8 mouse cellular contexts compared by ENCODE assay signal in the genomic region with DNA sequence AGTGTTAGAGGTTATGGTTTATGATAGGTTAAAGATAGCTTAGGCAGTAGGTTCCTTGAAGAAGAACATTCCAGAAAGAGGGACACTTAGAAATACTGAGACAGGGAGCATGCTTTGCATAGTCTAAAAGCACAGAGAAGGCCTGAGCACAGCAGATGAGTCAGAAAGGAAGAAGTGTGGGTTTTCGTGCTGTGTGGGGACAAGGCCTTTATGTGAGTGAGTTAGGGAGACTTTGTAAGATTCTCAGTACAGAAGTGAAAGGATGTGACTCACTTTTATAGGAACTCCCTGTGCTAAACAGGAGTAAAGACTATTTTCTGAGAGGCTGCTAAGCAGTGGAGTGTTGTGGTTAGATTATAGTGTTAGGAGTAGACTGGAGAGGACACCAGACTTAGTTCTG. TPM values are rescaled to one million over a fixed set of nuclear protein-coding genes. Genes with fewer than 3 reads are reported as not detected.
DNase-seq lines count a peak whose midpoint lies in the region; ATAC-seq and TF ChIP-seq lines count a peak whose summit lies in the region.

No protein-coding gene starts in this region.

- TF ChIP-seq CTCF in Patski (IDR thresholded peaks at IDR 0.05): no peak

- ATAC-seq in kidney, embryonic 14.5 days (ENCODE audit: low FRiP score, low TSS enrichment): no peak
- peak; percentile 81 for ATAC-seq in Patski
- ATAC-seq in limb, embryonic 11.5 days (ENCODE audit: insufficient number of reproducible peaks, low FRiP score, low TSS enrichment, low read depth): no peak

- CTCF ChIA-PET in Patski (lab: Charles Lee): interaction anchor here (1.4 kb wide), 1 partner anchor 21 kb away, joined by 3 read pairs; no protein-coding TSS in a partner anchor

- H3K9ac ChIP-seq in kidney, embryonic 14.5 days (ENCODE audit: low read depth, low read length): no peak overlapping the region; the same call in 1 of the 2 replicates
- H3K9ac ChIP-seq in limb, embryonic 11.5 days (ENCODE audit: low read length): no peak overlapping the region

- peak overlapping the region; percentile 83; the same call in 1 of the 2 replicates for H3K4me3 ChIP-seq in kidney, embryonic 14.5 days (ENCODE audit: low read length)
- H3K4me3 ChIP-seq in limb, embryonic 11.5 days (ENCODE audit: low read depth, low read length): peak overlapping the region; percentile 78; the same call in 1 of the 2 replicates

- H3K27me3 ChIP-seq in kidney, embryonic 14.5 days (ENCODE audit: control insufficient read depth, insufficient read depth, low read length): no peaks in the 10 kb centered on the region
- no peaks in the 10 kb centered on the region for H3K27me3 ChIP-seq in Patski
- H3K27me3 ChIP-seq in limb, embryonic 11.5 days (ENCODE audit: control insufficient read depth, insufficient read depth, low read length): no peaks in the 10 kb centered on the region

- peak overlapping the region; percentile 68 for H3K4me2 ChIP-seq in kidney, embryonic 14.5 days (replicated peaks; ENCODE audit: low read depth, low read length)
- H3K4me2 ChIP-seq in limb, embryonic 11.5 days (ENCODE audit: low read depth, severe bottlenecking): peak overlapping the region; percentile 61

- H3K9me3 ChIP-seq in kidney, embryonic 14.5 days (ENCODE audit: control insufficient read depth, low read length): no peaks in the 10 kb centered on the region
- H3K9me3 ChIP-seq in limb, embryonic 11.5 days (ENCODE audit: control insufficient read depth, low read length): no peaks in the 10 kb centered on the region

- no peaks in the 10 kb centered on the region for H3K4me1 ChIP-seq in kidney, embryonic 14.5 days (ENCODE audit: control insufficient read depth, insufficient read depth, low read length)
- peaks cover 3% of the 10 kb centered on the region; the same call in 1 of the 2 replicates for H3K4me1 ChIP-seq in limb, embryonic 11.5 days (ENCODE audit: control insufficient read depth, insufficient read depth, low read length)

- POLR2A ChIA-PET in Patski (lab: Charles Lee): no interaction called here

- no peaks in the 10 kb centered on the region for H3K36me3 ChIP-seq in kidney, embryonic 14.5 days (ENCODE audit: control insufficient read depth, insufficient read depth, low read length)
- H3K36me3 ChIP-seq in limb, embryonic 11.5 days (ENCODE audit: control insufficient read depth, insufficient read depth, low read length): no peaks in the 10 kb centered on the region

- in situ Hi-C loops in Patski (cut with MboI; ENCODE audit: low pct_unique_long_range_greater_than_20kb): no loop called here

- H3K27ac ChIP-seq in kidney, embryonic 14.5 days (ENCODE audit: low read depth, low read length): no peak overlapping the region
- H3K27ac ChIP-seq in limb, embryonic 11.5 days (replicated peaks; ENCODE audit: low read depth, low read length): no peak overlapping the region

- DNase-seq in kidney, postnatal 25 days: no peak
- peak; percentile 82 for DNase-seq in A20 (ENCODE audit: low read depth, low spot score)
- peak; percentile 59 for DNase-seq in Patski (ENCODE audit: low read depth, low spot score)
- DNase-seq in frontal cortex, adult 2 months (ENCODE audit: extremely low spot score in 1 of 2, low spot score in 1 of 2): peak; percentile 61 to 76
- DNase-seq in limb, embryonic 11.5 days (ENCODE audit: low spot score): no peak
- peak; percentile 41 to 52 for DNase-seq in natural killer cell, adult 2 months (ENCODE audit: low spot score in 2 of 2)
- DNase-seq in spleen, postnatal 4 days (ENCODE audit: low spot score in 2 of 2): no peak

- WGBS in kidney, embryonic 14.5 days: 42% methylated on average over 1 of the region's 1 CpGs
- 56% methylated on average over 1 of the region's 1 CpGs for WGBS in limb, embryonic 11.5 days

RNA-seq across cellular contexts. Expression of gene Cetn4, which starts 0.9 kb away (rescaled TPM):
- 1.2 and 3.7 TPM in 2 replicates for polyA plus RNA-seq in kidney, embryonic 14.5 days (2014; fragmentation: Nextera tagmentation; extraction: Ambion mirVana)
- polyA plus RNA-seq in Patski (2021): 27.9 TPM
- 12.0 and 12.2 TPM in 2 replicates for polyA plus RNA-seq in frontal cortex, adult 2 months (2012; rRNA removed)
- polyA plus RNA-seq in limb, embryonic 11.5 days (2014; fragmentation: Nextera tagmentation; extraction: Ambion mirVana): 2.0 and 2.8 TPM in 2 replicates

RNA-seq across cellular contexts. Expression of gene Bbs12, which starts 1.0 kb away (rescaled TPM):
- polyA plus RNA-seq in kidney, embryonic 14.5 days (2014; fragmentation: Nextera tagmentation; extraction: Ambion mirVana): 8.7 and 10.6 TPM in 2 replicates
- 18.8 TPM for polyA plus RNA-seq in Patski (2021)
- polyA plus RNA-seq in frontal cortex, adult 2 months (2012; rRNA removed): 2.7 and 2.9 TPM in 2 replicates
- polyA plus RNA-seq in limb, embryonic 11.5 days (2014; fragmentation: Nextera tagmentation; extraction: Ambion mirVana): 8.6 and 11.8 TPM in 2 replicates

RNA-seq across cellular contexts. Expression of gene Fgf2, which starts 34.8 kb away (rescaled TPM):
- polyA plus RNA-seq in kidney, embryonic 14.5 days (2014; fragmentation: Nextera tagmentation; extraction: Ambion mirVana): 1.4 and 2.2 TPM in 2 replicates
- 1.3 TPM for polyA plus RNA-seq in Patski (2021)
- 3.2 TPM in 2 replicates for polyA plus RNA-seq in frontal cortex, adult 2 months (2012; rRNA removed)
- 1.3 and 1.7 TPM in 2 replicates for polyA plus RNA-seq in limb, embryonic 11.5 days (2014; fragmentation: Nextera tagmentation; extraction: Ambion mirVana)

Comparison
In these comparisons a context has a peak if more than half of its experiments do, and no peak if none do; other contexts are left out.
1. DNase-seq: peak in A20 (single experiment), Patski (single experiment), frontal cortex, adult 2 months (2 of 2) and natural killer cell, adult 2 months (2 of 2); none in kidney, postnatal 25 days (0 of 2), limb, embryonic 11.5 days (single experiment) and spleen, postnatal 4 days (0 of 2).